Comparison of ENCODE assay signal across 22 mouse cellular contexts in the genomic region with DNA sequence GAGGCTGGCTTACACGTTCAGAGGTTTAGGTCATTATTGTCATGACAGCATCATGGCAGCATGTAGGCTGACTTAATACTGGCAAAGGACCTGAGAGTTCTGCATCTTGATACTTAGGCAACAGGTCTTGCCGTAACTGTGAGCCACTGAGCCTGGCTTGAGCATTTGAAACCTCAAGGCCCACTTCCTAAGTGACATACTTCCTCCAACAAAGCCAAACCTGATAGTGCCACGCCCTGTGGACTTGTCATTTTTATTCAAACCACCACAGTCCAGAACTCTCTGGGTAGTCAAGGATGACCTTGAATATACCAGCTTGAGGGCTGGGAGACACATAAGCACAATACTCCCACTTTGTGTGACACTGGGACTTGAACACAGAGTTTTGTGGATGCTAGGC. TPM values are rescaled to one million over a fixed set of nuclear protein-coding genes. Genes with fewer than 3 reads are reported as not detected.
DNase-seq lines count a peak whose midpoint lies in the region; ATAC-seq lines count a peak whose summit lies in the region.
"Had no signal": no experiment of that assay in that cellular context is flagged by ENCODE, and none has a peak within 500 bp of the region (broad histone marks: within the 10 kb centered on the region; RNA-seq: fewer than 3 reads in every experiment).

No protein-coding gene starts in this region.

- WGBS in limb, embryonic 10.5 days = 98% methylated on average over 3 of the region's 3 CpGs

- H3K4me3 ChIP-seq in limb, embryonic 10.5 days = no peak overlapping the region
- H3K4me3 ChIP-seq: embryonic facial prominence, embryonic 15.5 days; erythroblast, embryonic 14.5 days; forebrain, embryonic 10.5 days; forebrain, embryonic 15.5 days; heart, adult 2 months; heart, embryonic 15.5 days; hindbrain, embryonic 10.5 days had no signal

- intact Hi-C loops in heart, postnatal 14 days (cut with DNase I) = no loop called here

- no peak overlapping the region for H3K27ac ChIP-seq in limb, embryonic 10.5 days
- H3K27ac ChIP-seq: embryonic facial prominence, embryonic 15.5 days; forebrain, embryonic 10.5 days; forebrain, embryonic 15.5 days; heart, adult 2 months; heart, embryonic 15.5 days; hindbrain, embryonic 14.5 days had no signal

- peak; percentile 67 for ATAC-seq in megakaryocyte, adult 5-6 weeks (ENCODE audit: poor library complexity, severe bottlenecking)
- peak; percentile 21 for ATAC-seq in neutrophil, adult 5-6 weeks (ENCODE audit: extremely low read depth, insufficient number of reproducible peaks, low FRiP score, poor library complexity, severe bottlenecking)
- ATAC-seq: activated CD4-positive, CD25-positive, alpha-beta regulatory T cell, adult 4 months; forebrain, embryonic 15.5 days had no signal

- DNase-seq in 416B (ENCODE audit: low read depth) = peak; percentile 90
- peak; percentile 77 for DNase-seq in R1 (ENCODE audit: low read depth, low spot score)
- DNase-seq in heart, postnatal 14 days = no peak
- DNase-seq in limb, embryonic 10.5 days (ENCODE audit: low spot score) = no peak
- no peak for DNase-seq in adrenal gland, adult 18-20 months (ENCODE audit: low spot score in 2 of 2)
- DNase-seq: adrenal gland, adult 2 months; adrenal gland, postnatal 25 days; cerebellum, adult 2 months; cerebellum, postnatal 10 days; embryo, embryonic 11 days; heart, adult 2 months had no signal

- no peaks in the 10 kb centered on the region for H3K9me3 ChIP-seq in limb, embryonic 10.5 days (replicated peaks)
- H3K9me3 ChIP-seq: embryonic facial prominence, embryonic 15.5 days; forebrain, embryonic 15.5 days; heart, embryonic 15.5 days; hindbrain, embryonic 10.5 days had no signal

- H3K27me3 ChIP-seq in limb, embryonic 10.5 days (ENCODE audit: low read depth, poor library complexity, severe bottlenecking) = no peaks in the 10 kb centered on the region
- H3K27me3 ChIP-seq: CH12.LX; embryonic facial prominence, embryonic 15.5 days; forebrain, embryonic 15.5 days; heart, embryonic 15.5 days had no signal

- peaks cover 4% of the 10 kb centered on the region for H3K36me3 ChIP-seq in limb, embryonic 10.5 days
- H3K36me3 ChIP-seq: forebrain, embryonic 15.5 days; heart, embryonic 15.5 days had no signal

- H3K4me1 ChIP-seq in limb, embryonic 10.5 days = peaks cover 28% of the 10 kb centered on the region

RNA-seq across cellular contexts. Expression of gene Wdr5, which starts 2.0 kb away (rescaled TPM):
- total RNA-seq in megakaryocyte, adult 5-6 weeks (2015) = 21.3 and 22.2 TPM in 2 replicates
- 42.8 and 44.8 TPM in 2 replicates for total RNA-seq in megakaryocyte, adult 5-6 weeks (2017)
- total RNA-seq in neutrophil, adult 5-6 weeks (2017) = 32.3 and 36.8 TPM in 2 replicates
- total RNA-seq in heart, postnatal 14 days (2021) = 10 to 100 TPM; 21.4 to 25.3 TPM
- polyA plus RNA-seq in limb, embryonic 10.5 days (2016; fragmentation: Nextera tagmentation; extraction: Ambion mirVana) = 94.0 and 95.2 TPM in 2 replicates
- 10 to 100 TPM; 29.6 to 33.1 TPM for total RNA-seq in adrenal gland, adult 18-20 months (2021)

RNA-seq across cellular contexts. Expression of gene Brd3, which starts 5.4 kb away (rescaled TPM):
- 43.1 and 60.4 TPM in 2 replicates for total RNA-seq in megakaryocyte, adult 5-6 weeks (2015)
- 22.4 and 28.3 TPM in 2 replicates for total RNA-seq in megakaryocyte, adult 5-6 weeks (2017)
- 29.4 and 31.4 TPM in 2 replicates for total RNA-seq in neutrophil, adult 5-6 weeks (2017)
- 10 to 100 TPM; 39.6 to 41.3 TPM for total RNA-seq in heart, postnatal 14 days (2021)
- 188 and 193 TPM in 2 replicates for polyA plus RNA-seq in limb, embryonic 10.5 days (2016; fragmentation: Nextera tagmentation; extraction: Ambion mirVana)
- total RNA-seq in adrenal gland, adult 18-20 months (2021) = 10 to 100 TPM; 42.0 to 73.4 TPM

Comparison
In these comparisons a context has a peak if more than half of its experiments do, and no peak if none do; other contexts are left out.
1. DNase-seq: peak in 416B (single experiment) and R1 (single experiment); none in heart, postnatal 14 days (0 of 2), limb, embryonic 10.5 days (single experiment) and adrenal gland, adult 18-20 months (0 of 2).